Mouse (Mus musculus): Measurements from ENCODE around the gene Gad1. TPM values are rescaled to one million over a fixed set of nuclear protein-coding genes. Genes with fewer than 3 reads are reported as not detected.

Gene Gad1
- polyA plus RNA-seq, 1 experiment from 2014 or later, result 0.71 TPM

DNA sequence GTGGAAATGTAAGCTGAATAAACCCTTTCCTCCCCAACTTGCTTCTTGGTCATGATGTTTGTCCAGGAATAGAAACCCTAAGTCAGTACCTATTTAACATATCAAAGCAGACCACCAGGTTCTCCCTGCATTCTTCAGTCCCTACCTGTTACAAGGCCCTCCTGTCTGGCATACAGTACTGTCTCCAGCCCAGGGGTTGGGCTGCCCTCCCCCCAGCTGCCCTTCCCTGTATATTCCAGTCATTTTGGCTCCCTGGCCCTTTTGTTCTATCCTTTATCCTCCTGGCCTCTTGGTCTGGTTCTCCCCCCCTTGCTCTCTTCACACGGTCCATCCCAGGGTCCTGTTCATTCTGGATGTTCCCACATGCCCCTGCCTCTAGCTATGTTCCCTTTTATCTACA, 78.4 kb downstream of the Gad1 start:
- Histone ChIP-seq H3K27me3 (no peaks in the 10 kb centered on the region), H3K4me2 (replicated peaks) (no peak overlapping the region), H3K9me3 (replicated peaks) (0 out of 2 replicates have a peak, but pooled peaks cover 5% of the 10 kb centered on the region), H3K4me1 (peaks cover 10% of the 10 kb centered on the region), H3K27ac (replicated peaks) (no peak overlapping the region), H3K9ac (no peak overlapping the region), H3K36me3 (no peaks in the 10 kb centered on the region), H3K4me3 (replicated peaks) (no peak overlapping the region)
- WGBS, result 83% methylated on average over 1 of the region's 1 CpGs
- ATAC-seq (ENCODE audit: insufficient number of reproducible peaks, low FRiP score, low TSS enrichment, low read depth), result no peak

DNA sequence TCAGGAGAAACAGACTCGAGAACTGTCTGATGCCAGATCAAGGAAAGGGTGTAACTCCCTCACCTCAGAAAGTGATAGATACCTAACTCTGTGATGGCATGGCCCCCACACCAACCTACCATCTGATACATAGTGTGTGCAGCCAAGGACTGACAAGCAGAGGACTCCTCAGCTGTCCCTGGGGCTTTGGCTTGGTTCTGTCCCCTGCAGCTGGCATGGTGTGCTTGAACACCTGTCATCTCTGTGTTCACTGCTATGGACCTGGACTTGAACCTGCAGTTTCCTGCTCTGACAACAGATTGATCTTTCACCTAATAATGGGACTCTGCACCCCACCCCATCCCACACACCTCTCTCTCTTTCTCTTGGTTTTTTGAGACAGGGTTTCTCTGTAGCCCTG, 79.5 kb downstream of the Gad1 start:
- Histone ChIP-seq H3K27me3 (no peaks in the 10 kb centered on the region), H3K4me1 (peaks cover 10% of the 10 kb centered on the region), H3K4me2 (replicated peaks) (no peak overlapping the region), H3K27ac (replicated peaks) (no peak overlapping the region), H3K9me3 (replicated peaks) (0 out of 2 replicates have a peak, but pooled peaks cover 2% of the 10 kb centered on the region), H3K36me3 (no peaks in the 10 kb centered on the region), H3K4me3 (replicated peaks) (no peak overlapping the region), H3K9ac (no peak overlapping the region)
- no peak for ATAC-seq (ENCODE audit: insufficient number of reproducible peaks, low FRiP score, low TSS enrichment, low read depth)
- 85% methylated on average over 1 of the region's 1 CpGs for WGBS

DNA sequence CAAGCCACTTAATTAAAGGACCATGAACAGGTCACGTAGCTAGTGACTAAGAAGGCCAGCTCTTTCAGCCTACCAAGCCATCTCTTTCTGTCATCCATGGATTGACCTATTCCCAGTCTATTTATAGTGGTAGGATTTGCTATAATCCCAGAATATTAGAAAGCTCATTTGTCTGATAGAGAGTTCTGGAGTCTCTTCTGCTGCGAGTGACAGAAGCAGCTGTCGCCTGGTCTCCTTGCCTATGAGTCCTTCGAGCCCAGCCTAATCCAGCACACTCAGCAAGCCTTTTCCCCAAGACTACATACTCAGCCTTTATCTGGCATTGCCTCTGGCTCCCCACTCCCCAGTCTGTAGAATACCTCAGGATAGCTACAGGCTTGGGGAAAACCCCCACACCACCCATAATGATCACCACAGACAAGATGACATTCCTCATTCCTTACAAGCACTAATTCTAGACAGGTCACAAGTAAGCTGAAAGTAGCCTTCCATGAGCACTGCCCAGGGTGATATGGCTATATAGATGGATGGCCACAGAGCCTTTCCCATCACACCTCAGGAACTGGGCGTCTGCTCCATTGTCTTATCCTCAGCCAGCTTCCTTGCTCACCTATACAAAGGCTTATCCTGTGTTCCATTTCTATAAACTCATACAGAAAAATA, 81.3 kb downstream of the Gad1 start:
- no peaks in the 10 kb centered on the region for H3K27me3 ChIP-seq
- no peak for ATAC-seq (ENCODE audit: insufficient number of reproducible peaks, low FRiP score, low TSS enrichment, low read depth)
- H3K27ac ChIP-seq (replicated peaks), result no peak overlapping the region
- WGBS, result 83% methylated on average over 5 of the region's 5 CpGs
- no peak overlapping the region for H3K9ac ChIP-seq
- H3K36me3 ChIP-seq, result no peaks in the 10 kb centered on the region
- no peak overlapping the region for H3K4me2 ChIP-seq (replicated peaks)
- H3K4me3 ChIP-seq (replicated peaks), result no peak overlapping the region
- peaks cover 9% of the 10 kb centered on the region for H3K4me1 ChIP-seq
- no peaks in the 10 kb centered on the region for H3K9me3 ChIP-seq (replicated peaks)

DNA sequence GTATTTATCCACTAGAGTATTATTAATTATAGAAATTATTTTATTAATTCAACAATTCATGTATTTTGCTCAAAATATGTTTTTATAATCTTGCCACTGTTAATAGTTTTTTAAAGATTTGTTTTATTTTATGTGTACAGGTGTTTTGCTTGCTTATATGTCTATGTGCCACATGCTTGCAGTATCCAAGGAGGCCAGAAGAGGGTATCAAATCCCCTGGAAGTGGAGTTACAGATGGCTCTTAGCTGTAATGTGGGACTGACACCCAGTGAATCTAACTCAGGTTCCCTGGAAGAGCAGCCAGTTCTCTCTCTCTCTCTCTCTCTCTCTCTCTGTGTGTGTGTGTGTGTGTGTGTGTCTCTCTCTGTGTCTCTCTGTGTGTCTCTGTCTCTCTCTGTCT, 88.1 kb downstream of the Gad1 start:
- H3K27ac ChIP-seq (replicated peaks), result no peak overlapping the region
- H3K9ac ChIP-seq, result no peak overlapping the region
- ATAC-seq (ENCODE audit: insufficient number of reproducible peaks, low FRiP score, low TSS enrichment, low read depth), result no peak
- no peaks in the 10 kb centered on the region for H3K9me3 ChIP-seq (replicated peaks)
- no peaks in the 10 kb centered on the region for H3K36me3 ChIP-seq
- H3K4me1 ChIP-seq, result no peaks in the 10 kb centered on the region
- no peaks in the 10 kb centered on the region for H3K27me3 ChIP-seq
- H3K4me2 ChIP-seq (replicated peaks), result no peak overlapping the region
- no peak overlapping the region for H3K4me3 ChIP-seq (replicated peaks)

DNA sequence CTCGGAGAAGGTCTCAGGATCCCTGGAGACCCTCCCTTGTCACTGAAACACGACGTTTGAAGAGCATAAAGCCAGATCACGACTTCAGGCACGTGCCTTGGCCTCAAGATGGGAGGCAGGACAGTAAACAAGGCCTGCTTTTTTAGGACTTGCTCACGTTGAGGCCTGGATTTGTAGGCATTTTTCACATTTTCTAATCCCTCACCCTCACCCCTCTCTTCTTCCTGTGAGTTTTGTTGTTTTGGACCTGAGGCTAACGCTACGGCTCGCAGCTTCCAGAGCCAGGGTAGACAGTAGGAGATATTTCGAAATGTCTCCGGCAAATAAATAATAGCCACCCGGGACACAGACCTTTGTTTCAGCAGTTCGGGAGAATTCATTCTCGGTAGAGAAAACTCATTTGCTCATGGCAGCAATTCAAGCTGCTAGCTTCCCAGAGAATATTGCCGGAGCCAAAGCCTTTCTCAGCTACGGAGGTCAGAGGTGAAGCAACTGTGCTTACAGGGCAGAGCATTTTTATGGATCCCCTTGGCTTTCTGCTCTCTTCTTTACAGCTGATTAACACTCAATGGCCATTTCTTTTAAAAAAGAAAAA, 90.2 kb downstream of the Gad1 start:
- Histone ChIP-seq H3K4me1 (no peaks in the 10 kb centered on the region), H3K9ac (no peak overlapping the region), H3K27me3 (no peaks in the 10 kb centered on the region), H3K36me3 (no peaks in the 10 kb centered on the region), H3K4me2 (replicated peaks) (no peak overlapping the region), H3K9me3 (replicated peaks) (no peaks in the 10 kb centered on the region), H3K27ac (replicated peaks) (no peak overlapping the region), H3K4me3 (replicated peaks) (no peak overlapping the region)
- 64% methylated on average over 16 of the region's 16 CpGs for WGBS
- ATAC-seq (ENCODE audit: insufficient number of reproducible peaks, low FRiP score, low TSS enrichment, low read depth), result no peak

- Histone ChIP-seq H3K9ac (no peak overlapping the region), H3K4me3 (replicated peaks) (no peak overlapping the region), H3K27me3 (no peaks in the 10 kb centered on the region), H3K36me3 (no peaks in the 10 kb centered on the region), H3K27ac (replicated peaks) (no peak overlapping the region), H3K4me2 (replicated peaks) (no peak overlapping the region), H3K9me3 (replicated peaks) (no peaks in the 10 kb centered on the region), H3K4me1 (no peaks in the 10 kb centered on the region)
- WGBS, result 59% methylated on average over 6 of the region's 6 CpGs
- no peak for ATAC-seq (ENCODE audit: insufficient number of reproducible peaks, low FRiP score, low TSS enrichment, low read depth)
These were observed 92.5 kb downstream of the Gad1 start for GRCm38 (mm10) chr2:70645266-70645780.

DNA sequence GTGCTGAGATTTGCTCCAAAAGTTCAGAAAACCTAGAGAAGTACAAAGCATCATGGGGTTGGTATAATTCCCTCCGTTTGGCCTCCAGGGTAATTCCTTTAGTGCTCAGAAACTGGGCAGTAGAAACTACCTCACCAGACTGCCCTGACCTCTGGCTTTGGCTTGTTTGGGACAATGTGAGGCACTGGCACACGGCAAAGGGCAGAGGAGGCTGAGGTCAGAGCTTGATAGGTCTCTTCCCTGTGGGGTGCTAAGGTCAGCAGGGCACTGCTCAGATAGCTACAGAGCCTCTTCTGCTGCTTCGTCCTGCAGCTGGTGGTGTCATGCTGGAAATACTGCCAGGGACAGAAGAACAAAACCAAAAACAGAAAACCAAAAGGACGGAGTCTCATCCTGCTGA, 94.8 kb downstream of the Gad1 start:
- H3K4me1 ChIP-seq, result no peaks in the 10 kb centered on the region
- no peaks in the 10 kb centered on the region for H3K9me3 ChIP-seq (replicated peaks)
- ATAC-seq (ENCODE audit: insufficient number of reproducible peaks, low FRiP score, low TSS enrichment, low read depth), result no peak
- H3K36me3 ChIP-seq, result no peaks in the 10 kb centered on the region
- no peak overlapping the region for H3K4me2 ChIP-seq (replicated peaks)
- no peaks in the 10 kb centered on the region for H3K27me3 ChIP-seq
- no peak overlapping the region for H3K9ac ChIP-seq
- H3K4me3 ChIP-seq (replicated peaks), result no peak overlapping the region
- WGBS, result 36% methylated on average over 4 of the region's 4 CpGs
- no peak overlapping the region for H3K27ac ChIP-seq (replicated peaks)

DNA sequence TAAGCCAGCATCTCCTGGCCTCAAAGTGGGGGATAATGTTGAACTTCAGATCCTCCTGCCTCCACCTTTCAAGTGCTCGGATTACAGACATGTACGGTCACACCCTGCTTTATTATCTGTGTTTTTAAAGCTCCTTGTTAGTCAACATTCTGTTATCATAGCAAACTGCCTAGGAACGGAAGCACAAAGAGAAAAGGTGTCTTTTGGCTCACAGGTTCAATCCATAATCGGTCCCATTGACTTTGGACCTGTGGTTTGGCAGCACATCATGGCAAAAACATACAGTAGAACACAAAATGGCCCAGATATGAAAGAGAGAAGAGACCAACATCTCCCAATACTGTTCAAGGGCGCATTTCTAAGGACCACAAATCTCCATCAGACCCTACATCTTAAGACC, 95.4 kb downstream of the Gad1 start:
- no peak for ATAC-seq (ENCODE audit: insufficient number of reproducible peaks, low FRiP score, low TSS enrichment, low read depth)

GRCm38 (mm10) chr2:70649471-70649870, 96.6 kb downstream of the Gad1 start:
- Histone ChIP-seq H3K4me3 (replicated peaks) (no peak overlapping the region), H3K9ac (no peak overlapping the region), H3K4me1 (no peaks in the 10 kb centered on the region), H3K36me3 (no peaks in the 10 kb centered on the region), H3K9me3 (replicated peaks) (no peaks in the 10 kb centered on the region), H3K27me3 (no peaks in the 10 kb centered on the region), H3K4me2 (replicated peaks) (no peak overlapping the region), H3K27ac (replicated peaks) (no peak overlapping the region)
- no peak for ATAC-seq (ENCODE audit: insufficient number of reproducible peaks, low FRiP score, low TSS enrichment, low read depth)
- WGBS, result 85% methylated on average over 4 of the region's 4 CpGs

More for the DNA sequence above, 95.4 kb downstream of the Gad1 start:
- Histone ChIP-seq H3K4me3 (replicated peaks) (no peak overlapping the region), H3K9me3 (replicated peaks) (no peaks in the 10 kb centered on the region), H3K27me3 (no peaks in the 10 kb centered on the region), H3K4me2 (replicated peaks) (no peak overlapping the region), H3K27ac (replicated peaks) (no peak overlapping the region), H3K9ac (no peak overlapping the region), H3K4me1 (no peaks in the 10 kb centered on the region), H3K36me3 (no peaks in the 10 kb centered on the region)
- 84% methylated on average over 5 of the region's 5 CpGs for WGBS

Other genes with a start within 250 kb of the Gad1 start
- gene Sp5, start 78.1 kb upstream of the Gad1 start, polyA plus RNA-seq (2015; fragmentation: Nextera tagmentation; extraction: Ambion mirVana), result 7.4 and 9.6 TPM in 2 replicates
- gene Erich2, start 44.3 kb upstream of the Gad1 start, polyA plus RNA-seq (2015; fragmentation: Nextera tagmentation; extraction: Ambion mirVana), result 7.2 and 11.0 TPM in 2 replicates
- gene Gorasp2, start 108.5 kb downstream of the Gad1 start, polyA plus RNA-seq (2015; fragmentation: Nextera tagmentation; extraction: Ambion mirVana), result 178 and 191 TPM in 2 replicates
- 4.9 and 5.6 TPM in 2 replicates for gene Gm26558, start 109.0 kb downstream of the Gad1 start, polyA plus RNA-seq (2015; fragmentation: Nextera tagmentation; extraction: Ambion mirVana)

Data from embryonic facial prominence, embryonic 15.5 days (tissue).